Mouse (Mus musculus) ES-Bruce4 (cell line): ENCODE measurements at regions not wholly inside any gene's neighbourhood (a gene's known extent, or its start where the extent isn't known, plus 50 kb on each side); places are given as distances from the start of the nearest gene placed in this dataset.

Source experiments
- H3K27ac ChIP-seq: 2 replicates; pipeline ENCODE4 v1.5.1; 2012; ENCODE audit warnings: low read length, inconsistent platforms; ENCODE audit not compliant: insufficient read depth
- H3K27me3 ChIP-seq: 2 replicates; pipeline ENCODE4 v1.6.1; 2012; ENCODE audit warnings: mild to moderate bottlenecking, low read length, inconsistent platforms; ENCODE audit not compliant: control insufficient read depth, poor library complexity, insufficient read depth, severe bottlenecking
- H3K36me3 ChIP-seq: 2 replicates; pipeline ENCODE4 v1.6.1; 2012; ENCODE audit warnings: inconsistent platforms, mild to moderate bottlenecking, low read length, moderate library complexity; ENCODE audit not compliant: control insufficient read depth, poor library complexity, insufficient read depth, severe bottlenecking
- H3K4me1 ChIP-seq: one replicate; pipeline ENCODE4 v1.8.1; 2011; ENCODE audit warnings: low read length; ENCODE audit not compliant: control insufficient read depth, insufficient read depth
- H3K4me3 ChIP-seq: 2 replicates; pipeline ENCODE4 v1.5.1; 2011; ENCODE audit warnings: low read depth, mild to moderate bottlenecking, low read length
- H3K9ac ChIP-seq: 2 replicates; pipeline ENCODE4 v1.6.1; 2012; ENCODE audit warnings: low read depth, mild to moderate bottlenecking, inconsistent platforms; ENCODE audit not compliant: poor library complexity, severe bottlenecking
- H3K9me3 ChIP-seq: replicated peaks from 2 replicates; pipeline ENCODE4 v1.6.1; 2012; ENCODE audit warnings: mild to moderate bottlenecking, low read length, inconsistent platforms; ENCODE audit not compliant: control insufficient read depth, poor library complexity, insufficient read depth, severe bottlenecking
- CTCF ChIP-seq: IDR thresholded peaks from one replicate; pipeline ENCODE4 v1.8.1; 2011; ENCODE audit warnings: low read depth, low read length
- EP300 ChIP-seq: IDR thresholded peaks from 2 replicates; pipeline ENCODE4 v1.6.1; 2011; ENCODE audit warnings: low read depth, low read length; ENCODE audit not compliant: insufficient read depth
- POLR2A ChIP-seq: IDR thresholded peaks from one replicate; pipeline ENCODE4 v1.8.1; 2011; ENCODE audit warnings: low read length; ENCODE audit not compliant: insufficient read depth

GRCm38 (mm10) chr5:74121861-74122630 is 53.8 kb upstream of the Usp46 start:
- TF ChIP-seq EP300 (no peak), CTCF (no peak), POLR2A (no peak)
- H3K4me1 ChIP-seq: no peaks in the 10 kb centered on the region
- no peak overlapping the region for H3K4me3 ChIP-seq
- H3K27ac ChIP-seq: no peak overlapping the region
- no peaks in the 10 kb centered on the region for H3K9me3 ChIP-seq
- H3K9ac ChIP-seq: no peak overlapping the region
- no peaks in the 10 kb centered on the region for H3K27me3 ChIP-seq
- no peaks in the 10 kb centered on the region for H3K36me3 ChIP-seq

DNA sequence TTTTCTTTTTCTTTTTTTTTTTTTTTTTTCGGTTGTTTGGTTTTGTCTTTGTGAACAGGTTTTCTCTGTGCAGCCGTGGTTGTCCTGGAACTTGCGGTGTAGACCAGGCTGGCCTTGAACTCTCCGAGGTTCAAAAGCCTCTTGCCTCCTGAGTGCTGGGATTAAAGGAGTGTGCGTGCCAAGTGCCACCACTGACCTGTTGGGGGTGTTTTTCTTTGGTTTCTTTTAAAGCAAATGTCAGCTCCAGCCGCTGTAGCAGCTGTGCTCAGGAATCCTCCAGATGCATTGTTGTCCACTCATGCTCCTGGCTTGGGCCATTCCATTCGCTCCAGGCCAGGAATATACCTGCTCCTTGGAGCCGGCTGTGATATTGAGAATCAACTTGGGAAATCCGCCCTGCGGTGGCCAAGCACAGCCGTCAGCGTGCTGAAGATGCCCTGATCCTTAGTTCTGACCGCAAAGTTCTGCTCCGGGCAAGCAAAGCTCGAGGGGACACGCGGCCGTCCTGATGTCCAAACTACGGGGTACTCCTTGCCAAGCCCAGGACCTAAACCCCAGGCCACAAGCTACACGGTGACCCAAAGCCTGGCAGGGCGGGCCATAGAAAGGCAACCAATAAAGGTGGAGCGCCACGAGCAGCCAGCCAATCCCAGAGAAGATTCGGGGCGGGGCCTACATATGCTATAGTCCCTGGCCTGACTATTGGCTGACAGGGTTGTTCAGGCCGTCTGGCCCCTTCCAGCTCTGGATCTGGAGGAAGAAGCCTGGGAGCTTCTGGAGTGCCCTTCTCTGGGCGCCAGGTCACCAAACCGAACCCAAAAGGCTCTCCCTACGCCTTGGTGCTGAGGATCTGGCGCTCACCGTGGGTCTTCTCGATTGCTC is 58.0 kb upstream of the Usp46 start:
- H3K27ac ChIP-seq: no peak overlapping the region
- H3K4me3 ChIP-seq: peak overlapping the region; percentile 43
- TF ChIP-seq POLR2A: no peak
- no peaks in the 10 kb centered on the region; the same call in 1 of the 2 replicates for H3K9me3 ChIP-seq
- no peak overlapping the region for H3K9ac ChIP-seq
- H3K36me3 ChIP-seq: no peaks in the 10 kb centered on the region
- no peaks in the 10 kb centered on the region for H3K4me1 ChIP-seq
- no peaks in the 10 kb centered on the region for H3K27me3 ChIP-seq

- Histone ChIP-seq H3K9me3 (no peaks in the 10 kb centered on the region; the same call in 1 of the 2 replicates), H3K4me1 (no peaks in the 10 kb centered on the region), H3K27ac (no peak overlapping the region), H3K27me3 (no peaks in the 10 kb centered on the region), H3K4me3 (no peak overlapping the region), H3K9ac (no peak overlapping the region), H3K36me3 (no peaks in the 10 kb centered on the region)
- no peak for TF ChIP-seq CTCF
- no peak for TF ChIP-seq POLR2A
- TF ChIP-seq EP300: no peak
Observed at GRCm38 (mm10) chr5:74127518-74127917, 59.3 kb upstream of the Usp46 start.

- no peak overlapping the region for H3K4me3 ChIP-seq
- H3K36me3 ChIP-seq: no peaks in the 10 kb centered on the region
- no peaks in the 10 kb centered on the region for H3K4me1 ChIP-seq
- TF ChIP-seq CTCF (no peak), POLR2A (no peak), EP300 (no peak)
- no peak overlapping the region for H3K27ac ChIP-seq
- no peak overlapping the region for H3K9ac ChIP-seq
- H3K27me3 ChIP-seq: no peaks in the 10 kb centered on the region
- no peaks in the 10 kb centered on the region; the same call in 1 of the 2 replicates for H3K9me3 ChIP-seq
Observed at GRCm38 (mm10) chr5:74129636-74130035, 61.4 kb upstream of the Usp46 start.

- no peaks in the 10 kb centered on the region for H3K4me1 ChIP-seq
- H3K9me3 ChIP-seq: no peaks in the 10 kb centered on the region; the same call in 1 of the 2 replicates
- no peak overlapping the region for H3K27ac ChIP-seq
- no peak overlapping the region for H3K9ac ChIP-seq
- H3K4me3 ChIP-seq: no peak overlapping the region
- H3K27me3 ChIP-seq: no peaks in the 10 kb centered on the region
- no peaks in the 10 kb centered on the region for H3K36me3 ChIP-seq
- TF ChIP-seq EP300 (no peak), POLR2A (no peak)
Observed at GRCm38 (mm10) chr5:74132671-74133070, 62.4 kb upstream of the Rasl11b start.

DNA sequence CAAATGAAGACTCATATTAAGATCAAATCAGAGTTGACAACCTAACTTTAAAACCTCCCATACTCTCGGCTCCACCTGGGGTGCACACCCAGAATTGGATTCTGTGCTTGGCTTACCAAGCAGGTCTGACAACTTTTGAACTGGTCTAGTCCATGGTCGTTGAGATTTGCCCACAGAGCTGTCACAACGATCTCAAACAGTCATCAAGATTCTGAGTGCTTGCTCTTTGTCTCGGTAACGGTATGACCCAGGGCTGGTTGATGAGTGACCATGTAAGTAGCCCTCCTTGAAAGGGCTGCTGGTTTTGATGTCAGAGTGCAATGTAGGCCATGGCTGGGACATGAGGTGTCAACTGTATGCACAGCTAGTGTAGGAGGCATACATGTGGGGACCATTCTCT is 58.7 kb upstream of the Rasl11b start:
- H3K36me3 ChIP-seq: no peaks in the 10 kb centered on the region
- no peak overlapping the region for H3K4me3 ChIP-seq
- TF ChIP-seq POLR2A (no peak), EP300 (no peak), CTCF (no peak)
- H3K27me3 ChIP-seq: no peaks in the 10 kb centered on the region
- H3K9me3 ChIP-seq: no peaks in the 10 kb centered on the region
- H3K27ac ChIP-seq: no peak overlapping the region
- no peak overlapping the region for H3K9ac ChIP-seq
- no peaks in the 10 kb centered on the region for H3K4me1 ChIP-seq
